Mouse (Mus musculus): Measurements from ENCODE around the gene Nexmif.
"Not testable (repeated sequence)": the region's sequence is repeated elsewhere in the genome, so short reads cannot be mapped to it uniquely, and the experiment has no call there.

Nexmif gene

GRCm38 (mm10) chrX:104200736-104201591, at the start of gene Nexmif:
Gene Nexmif, minus strand, starts transcription at chrX:104201185.
- in situ Hi-C loops (cut with MboI): no loop called here

GRCm38 (mm10) chrX:104208701-104209100, 7.7 kb upstream of the Nexmif start:
- in situ Hi-C loops (cut with MboI): no loop called here

- in situ Hi-C loops (cut with MboI): no loop called here
Observed at GRCm38 (mm10) chrX:104201592-104202139, 681 bp upstream of the Nexmif start.

DNA sequence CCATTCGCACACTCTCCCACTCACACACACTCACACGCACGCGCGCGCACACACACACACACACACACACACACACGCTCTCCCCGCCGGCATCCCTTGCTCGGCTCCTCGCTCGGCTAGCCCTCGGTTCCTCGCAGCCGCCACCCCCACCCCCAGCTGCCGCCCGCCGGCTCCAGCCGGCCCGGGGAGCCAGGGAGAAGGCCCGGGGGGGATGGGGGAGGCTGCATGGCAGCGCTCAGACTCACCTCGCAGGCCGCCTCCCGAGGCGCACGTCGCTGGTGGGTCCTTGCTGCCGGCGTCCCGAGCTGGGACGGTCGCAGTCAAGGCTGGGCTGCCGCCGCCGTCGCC, 623 bp downstream of the Nexmif start:
- in situ Hi-C loops (cut with MboI): no loop called here

DNA sequence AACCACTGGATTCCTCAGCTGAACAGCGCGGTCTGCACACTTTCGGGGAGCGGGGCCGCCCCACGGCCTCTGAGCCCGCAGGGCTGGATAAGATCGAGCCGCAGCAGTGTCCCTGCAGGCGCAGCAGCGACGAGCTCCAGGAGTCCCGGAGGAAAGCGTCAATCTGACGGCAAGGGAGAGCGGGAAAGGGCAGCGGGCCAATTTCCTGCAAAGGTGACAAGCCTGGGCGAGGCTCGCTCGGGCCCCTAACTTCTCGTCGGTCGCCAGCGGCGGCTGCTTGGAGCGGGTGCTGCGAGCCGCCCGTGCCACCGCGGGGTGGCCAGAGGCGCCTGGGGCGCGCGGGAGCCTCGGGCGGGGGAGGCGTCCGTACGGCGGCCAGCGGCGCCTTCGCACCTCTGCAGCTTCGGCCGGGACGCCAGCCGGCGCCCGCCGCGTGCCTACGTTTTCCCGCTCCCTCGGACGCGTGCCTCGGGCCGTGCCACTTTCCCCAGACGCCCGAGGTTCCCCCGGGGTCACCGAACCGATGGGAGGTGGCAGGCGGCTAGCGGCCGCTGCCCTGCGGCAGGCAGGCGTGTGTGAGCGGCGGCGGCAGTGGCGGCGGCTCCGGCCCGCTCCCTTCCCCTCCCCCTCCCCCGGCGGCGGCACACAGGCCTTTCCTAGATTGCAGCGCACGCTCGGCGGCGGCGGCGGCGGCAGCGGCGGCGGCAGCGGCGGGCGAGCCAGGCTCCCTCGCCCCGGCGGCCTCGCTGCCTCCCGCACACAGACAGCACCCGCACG, 1.2 kb downstream of the Nexmif start:
- in situ Hi-C loops (cut with MboI): no loop called here

DNA sequence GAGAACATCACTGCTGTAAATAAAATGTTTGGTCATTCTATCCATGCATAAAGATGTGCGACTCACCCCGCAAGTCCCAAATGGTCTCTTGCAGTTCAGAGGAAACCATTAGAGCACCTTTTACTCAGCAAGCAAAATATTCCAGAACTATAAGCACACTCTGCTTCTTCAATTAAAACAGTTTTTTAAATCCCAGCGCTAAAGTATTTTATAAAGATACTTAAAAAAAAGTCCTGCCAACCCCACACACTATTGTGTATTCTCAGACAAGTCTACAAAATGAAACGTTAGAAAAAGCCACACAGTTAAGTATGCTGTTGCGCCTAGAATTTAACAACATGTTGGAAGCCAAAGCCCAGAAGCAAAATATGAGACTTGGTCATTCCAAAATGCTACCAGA, 1.9 kb downstream of the Nexmif start:
- in situ Hi-C loops (cut with MboI): no loop called here

DNA sequence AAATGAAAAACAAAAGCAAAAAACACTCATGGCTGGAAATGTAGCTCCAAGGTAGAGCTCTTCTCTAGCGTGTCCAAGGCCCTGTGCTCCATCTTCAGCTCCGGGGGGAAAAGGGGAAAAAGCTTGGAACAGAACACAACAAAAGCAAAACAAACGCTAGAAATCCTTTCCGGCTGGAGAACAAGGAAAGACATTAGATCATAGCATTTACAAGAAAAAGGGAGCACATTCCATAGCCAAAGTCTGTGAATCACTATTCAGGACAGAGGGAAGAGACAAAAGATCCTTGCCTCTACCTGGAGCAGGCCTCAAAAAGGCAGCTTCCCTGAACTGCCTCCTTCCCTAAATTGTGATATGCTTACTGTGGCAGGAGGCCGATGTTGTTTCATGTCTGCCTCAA, 4.4 kb downstream of the Nexmif start:
- in situ Hi-C loops (cut with MboI): no loop called here

- in situ Hi-C loops (cut with MboI): no loop called here
Observed at GRCm38 (mm10) chrX:104179257-104179656, 21.7 kb downstream of the Nexmif start.

DNA sequence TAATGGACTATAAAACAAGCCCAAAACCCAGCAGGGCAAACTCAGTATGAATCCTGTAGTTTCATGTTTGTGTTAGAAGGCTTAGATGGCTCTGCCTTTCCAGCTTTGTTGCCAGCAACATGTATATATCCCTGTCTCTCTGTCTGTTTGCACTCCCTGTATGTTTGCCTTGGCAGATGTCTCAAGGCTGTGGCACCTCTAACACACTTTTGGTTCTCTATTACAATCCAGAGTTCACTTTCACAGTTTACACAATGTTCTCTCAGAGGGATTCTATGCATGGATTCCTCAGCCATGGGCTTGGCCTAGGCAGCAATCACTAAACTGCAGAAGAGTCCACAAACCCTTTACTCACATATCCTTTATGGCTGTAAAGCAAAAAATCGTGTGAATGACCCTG, 50.9 kb downstream of the Nexmif start:
- in situ Hi-C loops (cut with MboI): no loop called here

DNA sequence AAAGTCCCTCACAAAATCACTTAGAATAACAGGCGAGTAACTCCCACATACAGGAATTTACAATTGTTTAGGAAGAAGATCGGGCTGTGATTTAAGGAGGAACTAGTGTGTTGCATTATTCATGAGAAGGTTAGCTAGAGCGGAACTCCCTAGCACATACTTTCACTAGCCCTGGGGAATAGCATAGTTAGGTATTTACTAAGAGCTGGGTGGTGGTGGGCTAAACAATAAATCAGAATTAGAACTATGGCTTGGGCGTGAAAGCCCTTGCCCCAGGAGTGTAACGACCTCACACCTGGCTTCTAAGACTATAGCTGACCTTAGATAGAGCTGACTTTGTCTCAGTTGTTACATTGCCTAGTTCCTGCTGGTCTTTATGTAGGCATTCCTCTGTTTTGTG, 85.7 kb downstream of the Nexmif start:
- in situ Hi-C loops (cut with MboI): not testable (repeated sequence)

DNA sequence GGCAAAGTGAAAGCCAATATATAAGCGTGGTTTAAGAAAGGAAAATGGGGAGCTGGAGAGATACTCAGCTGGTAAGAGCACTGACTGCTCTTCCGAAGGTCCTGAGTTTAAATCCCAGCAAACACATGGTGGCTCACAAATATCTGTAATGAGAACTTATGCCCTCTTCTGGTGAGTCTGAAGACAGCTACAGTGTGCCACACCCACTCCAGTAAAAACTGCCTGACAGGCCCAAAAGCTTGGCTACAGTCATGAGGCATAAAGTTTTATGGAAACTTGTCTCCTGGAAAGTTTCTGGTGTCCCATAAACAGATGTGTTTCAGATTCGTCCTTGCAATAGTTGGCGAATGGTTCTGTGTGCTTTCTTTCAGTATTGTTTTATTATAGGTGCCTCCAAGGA, 86.4 kb downstream of the Nexmif start:
- in situ Hi-C loops (cut with MboI): no loop called here

DNA sequence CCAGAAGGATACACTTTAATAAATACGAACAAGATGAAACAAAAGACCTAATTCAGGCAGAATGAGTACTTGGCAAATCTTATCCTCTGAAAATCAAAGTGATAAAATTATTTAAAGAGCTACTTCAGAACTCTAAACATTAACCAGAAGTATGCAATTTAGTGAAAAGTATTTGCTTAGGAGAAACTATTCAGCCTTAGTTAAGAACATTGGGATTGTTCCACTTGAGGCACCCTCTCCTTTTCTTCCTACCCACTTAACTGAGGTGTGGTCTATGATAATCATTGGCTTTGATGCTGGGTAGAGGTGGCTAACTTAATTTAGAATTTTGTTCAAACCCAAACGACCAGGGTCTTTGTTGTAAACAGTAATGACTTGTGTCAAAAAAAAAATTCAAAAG, 146.1 kb downstream of the Nexmif start:
- in situ Hi-C loops (cut with MboI): no loop called here

DNA sequence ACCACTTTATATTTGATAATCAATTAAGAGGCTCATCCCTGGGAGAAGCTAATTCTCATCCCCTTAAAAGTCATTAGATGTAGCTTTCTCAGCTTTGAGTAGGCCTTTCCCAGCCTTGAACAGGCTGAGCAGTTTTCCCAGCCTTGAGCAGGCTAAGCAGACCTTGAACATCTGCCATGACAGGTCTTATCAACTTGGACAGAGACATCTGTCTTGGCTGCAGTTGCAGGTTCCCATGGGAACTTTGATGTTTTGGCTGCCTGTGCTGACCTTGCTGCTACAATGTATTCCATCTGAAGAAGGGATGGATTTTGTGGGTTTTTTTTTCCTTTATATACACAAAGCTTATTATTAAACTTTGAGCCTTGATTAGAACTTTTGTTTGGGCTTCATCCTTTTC, 160.7 kb downstream of the Nexmif start:
- in situ Hi-C loops (cut with MboI): no loop called here

DNA sequence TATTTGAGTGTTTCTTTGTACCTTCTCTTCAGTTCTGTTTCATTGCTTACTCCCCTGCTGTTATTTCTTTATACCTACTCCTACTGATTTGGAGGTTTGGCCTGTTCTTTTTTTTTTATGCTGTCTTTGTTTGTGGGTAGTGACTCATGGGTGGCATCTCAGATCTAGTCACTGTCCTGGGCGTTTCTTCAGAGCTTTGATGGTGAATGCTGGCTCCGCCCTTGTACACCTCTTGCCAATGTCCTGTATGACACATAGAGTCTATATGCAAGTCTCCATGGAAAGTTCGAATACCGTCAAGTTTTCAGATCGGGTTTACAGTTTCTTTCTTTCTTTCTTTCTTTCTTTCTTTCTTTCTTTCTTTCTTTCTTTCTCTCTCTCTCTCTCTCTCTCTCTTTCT, 167.1 kb downstream of the Nexmif start:
- in situ Hi-C loops (cut with MboI): no loop called here

DNA sequence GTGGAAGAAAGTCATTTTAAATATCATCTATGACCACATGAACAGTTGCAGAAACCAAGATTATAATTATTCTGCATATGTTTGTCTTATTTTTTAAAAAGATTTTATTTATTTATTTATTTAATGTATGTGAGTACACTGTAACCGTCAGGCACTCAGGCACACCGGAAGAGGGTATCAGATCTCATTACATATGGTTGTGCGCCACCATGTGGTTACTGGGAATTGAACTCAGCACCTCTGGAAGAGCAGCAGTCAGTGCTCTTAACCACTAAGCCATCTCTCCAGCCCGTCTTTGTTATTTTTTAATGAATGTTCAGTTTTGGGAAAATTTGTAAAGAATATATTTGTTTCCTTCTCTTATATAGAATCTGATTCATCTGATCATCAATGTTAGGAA, 168.2 kb downstream of the Nexmif start:
- in situ Hi-C loops (cut with MboI): no loop called here
